8 mouse cellular contexts compared by ENCODE assay signal in the genomic region with DNA sequence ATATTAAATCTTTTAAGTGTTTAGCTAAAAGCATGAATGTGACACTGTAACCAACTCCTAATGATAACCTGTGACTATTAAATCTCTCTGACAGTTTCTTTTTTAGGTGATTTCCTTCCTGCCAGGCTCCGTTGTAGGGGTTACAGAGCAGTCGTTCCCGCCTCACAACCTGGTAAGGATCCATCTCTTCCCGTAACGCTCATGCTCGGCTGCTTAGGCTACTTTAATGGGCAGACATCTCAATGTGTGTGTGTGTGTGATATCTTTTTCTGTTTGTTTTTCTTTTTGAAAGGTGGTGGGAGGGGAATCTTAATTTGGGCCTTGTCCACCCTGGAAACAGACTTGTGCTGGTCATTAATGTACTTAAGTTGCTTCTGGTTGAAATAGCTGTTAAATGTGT. TPM values are rescaled to one million over a fixed set of nuclear protein-coding genes. Genes with fewer than 3 reads are reported as not detected.
DNase-seq lines count a peak whose midpoint lies in the region; ATAC-seq lines count a peak whose summit lies in the region.

No protein-coding gene starts in this region.

- H3K4me2 ChIP-seq in forebrain, embryonic 14.5 days (ENCODE audit: low read length) = peak overlapping the region; percentile 98
- H3K4me2 ChIP-seq in limb, embryonic 15.5 days = peak overlapping the region; percentile 68
- peak overlapping the region; percentile 95 for H3K4me2 ChIP-seq in stomach, embryonic 14.5 days (replicated peaks; ENCODE audit: low read depth, low read length)

- no peaks in the 10 kb centered on the region for H3K9me3 ChIP-seq in forebrain, embryonic 14.5 days (replicated peaks; ENCODE audit: control insufficient read depth, low read length)
- no peaks in the 10 kb centered on the region for H3K9me3 ChIP-seq in limb, embryonic 15.5 days
- H3K9me3 ChIP-seq in stomach, embryonic 14.5 days (ENCODE audit: control insufficient read depth, low read depth, low read length) = no peaks in the 10 kb centered on the region

- peaks cover 13% of the 10 kb centered on the region for H3K36me3 ChIP-seq in forebrain, embryonic 14.5 days (ENCODE audit: control insufficient read depth, insufficient read depth, low read length)
- no peaks in the 10 kb centered on the region for H3K36me3 ChIP-seq in limb, embryonic 15.5 days
- H3K36me3 ChIP-seq in stomach, embryonic 14.5 days (ENCODE audit: control insufficient read depth, insufficient read depth, low read length) = peaks cover 14% of the 10 kb centered on the region; the same call in 1 of the 2 replicates

- peak overlapping the region; percentile 97 for H3K9ac ChIP-seq in forebrain, embryonic 14.5 days (ENCODE audit: low read length)
- peak overlapping the region; percentile 100 for H3K9ac ChIP-seq in limb, embryonic 15.5 days
- H3K9ac ChIP-seq in stomach, embryonic 14.5 days (replicated peaks; ENCODE audit: low read depth, low read length) = peak overlapping the region; percentile 97

- peak; percentile 16 for DNase-seq in kidney, adult 18-20 months
- DNase-seq in kidney, adult 11 months = no peak
- peak; percentile 40 for DNase-seq in MN1 (ENCODE audit: low spot score)
- no peak for DNase-seq in forebrain, embryonic 14.5 days (ENCODE audit: low spot score)
- DNase-seq in frontal cortex, postnatal 25 days (ENCODE audit: low spot score in 2 of 2) = no peak
- no peak for DNase-seq in gastrocnemius, adult 8-10 months (ENCODE audit: low spot score in 2 of 2)

- H3K27me3 ChIP-seq in forebrain, embryonic 14.5 days (replicated peaks; ENCODE audit: control insufficient read depth, insufficient read depth, low read length) = no peaks in the 10 kb centered on the region
- no peaks in the 10 kb centered on the region for H3K27me3 ChIP-seq in limb, embryonic 15.5 days
- no peaks in the 10 kb centered on the region for H3K27me3 ChIP-seq in stomach, embryonic 14.5 days (ENCODE audit: control insufficient read depth, insufficient read depth, low read length)

- no peak overlapping the region for H3K27ac ChIP-seq in forebrain, embryonic 14.5 days (ENCODE audit: low read depth, low read length)
- H3K27ac ChIP-seq in limb, embryonic 15.5 days = no peak overlapping the region
- H3K27ac ChIP-seq in stomach, embryonic 14.5 days (ENCODE audit: low read length) = peak overlapping the region; percentile 99; the same call in 1 of the 2 replicates

- WGBS in forebrain, embryonic 14.5 days = under 1% methylated on average over 6 of the region's 6 CpGs
- WGBS in limb, embryonic 15.5 days = 0% methylated on average over 6 of the region's 6 CpGs
- WGBS in stomach, embryonic 14.5 days = under 1% methylated on average over 6 of the region's 6 CpGs

- H3K4me1 ChIP-seq in forebrain, embryonic 14.5 days (ENCODE audit: control insufficient read depth, insufficient read depth, low read length) = peaks cover 9% of the 10 kb centered on the region
- H3K4me1 ChIP-seq in limb, embryonic 15.5 days = no peaks in the 10 kb centered on the region
- no peaks in the 10 kb centered on the region for H3K4me1 ChIP-seq in stomach, embryonic 14.5 days (ENCODE audit: control insufficient read depth, insufficient read depth, low read length)

- peak overlapping the region; percentile 99 for H3K4me3 ChIP-seq in forebrain, embryonic 14.5 days (ENCODE audit: low read depth, low read length)
- H3K4me3 ChIP-seq in limb, embryonic 15.5 days = peak overlapping the region; percentile 95
- H3K4me3 ChIP-seq in stomach, embryonic 14.5 days (ENCODE audit: low read depth, low read length) = peak overlapping the region; percentile 99

- no peak for ATAC-seq in forebrain, embryonic 14.5 days
- ATAC-seq in limb, embryonic 15.5 days (ENCODE audit: insufficient number of reproducible peaks, low FRiP score, low TSS enrichment, low read depth) = no peak
- ATAC-seq in stomach, embryonic 14.5 days (ENCODE audit: insufficient number of reproducible peaks, insufficient read depth, low FRiP score, low read depth) = no peak

RNA-seq across cellular contexts. Expression of gene Crebzf, which starts 1.7 kb away (rescaled TPM):
- 32.9 and 34.8 TPM in 2 replicates for polyA plus RNA-seq in forebrain, embryonic 14.5 days (2014; fragmentation: Nextera tagmentation; extraction: Ambion mirVana)
- polyA plus RNA-seq in limb, embryonic 15.5 days (2015; fragmentation: Nextera tagmentation; extraction: Ambion mirVana) = 18.7 and 31.9 TPM in 2 replicates
- polyA plus RNA-seq in stomach, embryonic 14.5 days (2014; fragmentation: Nextera tagmentation; extraction: Ambion mirVana) = 45.6 and 56.1 TPM in 2 replicates
- 10 to 100 TPM; 15.3 to 17.7 (median 15.8) TPM for total RNA-seq in gastrocnemius, adult 8-10 months (2022)

RNA-seq across cellular contexts. Expression of gene Tmem126a, which starts 12.8 kb away (rescaled TPM):
- 117 and 121 TPM in 2 replicates for polyA plus RNA-seq in forebrain, embryonic 14.5 days (2014; fragmentation: Nextera tagmentation; extraction: Ambion mirVana)
- polyA plus RNA-seq in limb, embryonic 15.5 days (2015; fragmentation: Nextera tagmentation; extraction: Ambion mirVana) = 80.0 and 87.4 TPM in 2 replicates
- 102 and 111 TPM in 2 replicates for polyA plus RNA-seq in stomach, embryonic 14.5 days (2014; fragmentation: Nextera tagmentation; extraction: Ambion mirVana)
- total RNA-seq in gastrocnemius, adult 8-10 months (2022) = 100 to 1,000 TPM in 3 of 4 experiments, 10 to 100 TPM in 1; 98.1 to 124 (median 119) TPM

RNA-seq across cellular contexts. Expression of gene Ccdc89, which starts 17.8 kb away (rescaled TPM):
- polyA plus RNA-seq in forebrain, embryonic 14.5 days (2014; fragmentation: Nextera tagmentation; extraction: Ambion mirVana) = 1.8 and 2.0 TPM in 2 replicates
- 0.69 and 1.5 TPM in 2 replicates for polyA plus RNA-seq in limb, embryonic 15.5 days (2015; fragmentation: Nextera tagmentation; extraction: Ambion mirVana)
- polyA plus RNA-seq in stomach, embryonic 14.5 days (2014; fragmentation: Nextera tagmentation; extraction: Ambion mirVana) = 1.4 and 2.2 TPM in 2 replicates
- total RNA-seq in gastrocnemius, adult 8-10 months (2022) = not detected

RNA-seq across cellular contexts. Expression of gene Tmem126b, which starts 31.6 kb away (rescaled TPM):
- polyA plus RNA-seq in forebrain, embryonic 14.5 days (2014; fragmentation: Nextera tagmentation; extraction: Ambion mirVana) = 34.5 and 38.3 TPM in 2 replicates
- polyA plus RNA-seq in limb, embryonic 15.5 days (2015; fragmentation: Nextera tagmentation; extraction: Ambion mirVana) = 34.1 and 35.1 TPM in 2 replicates
- 32.7 and 34.3 TPM in 2 replicates for polyA plus RNA-seq in stomach, embryonic 14.5 days (2014; fragmentation: Nextera tagmentation; extraction: Ambion mirVana)
- total RNA-seq in gastrocnemius, adult 8-10 months (2022) = 10 to 100 TPM; 18.6 to 23.7 (median 20.9) TPM

RNA-seq across cellular contexts. Expression of gene Dlg2, which starts 32.3 kb away (rescaled TPM):
- polyA plus RNA-seq in forebrain, embryonic 14.5 days (2014; fragmentation: Nextera tagmentation; extraction: Ambion mirVana) = 17.9 and 25.1 TPM in 2 replicates
- 7.6 TPM in 2 replicates for polyA plus RNA-seq in limb, embryonic 15.5 days (2015; fragmentation: Nextera tagmentation; extraction: Ambion mirVana)
- 5.1 and 8.6 TPM in 2 replicates for polyA plus RNA-seq in stomach, embryonic 14.5 days (2014; fragmentation: Nextera tagmentation; extraction: Ambion mirVana)
- under 1 TPM; 0.21 to 0.94 (median 0.48) TPM for total RNA-seq in gastrocnemius, adult 8-10 months (2022)

Comparison
In these comparisons a context has a peak if more than half of its experiments do, and no peak if none do; other contexts are left out.
1. DNase-seq: peak in kidney, adult 18-20 months (single experiment) and MN1 (single experiment); none in kidney, adult 11 months (single experiment), forebrain, embryonic 14.5 days (single experiment), frontal cortex, postnatal 25 days (0 of 2) and gastrocnemius, adult 8-10 months (0 of 2).
2. Peak in every context shown above with its lines, with median percentiles within 50 percentile points of each other: H3K4me2 ChIP-seq, H3K4me3 ChIP-seq and H3K9ac ChIP-seq.